Mouse (Mus musculus) hindbrain, embryonic 14.5 days (tissue): ENCODE measurements at regions not wholly inside any gene's neighbourhood (a gene's known extent, or its start where the extent isn't known, plus 50 kb on each side); places are given as distances from the start of the nearest gene placed in this dataset.

Source experiments
- ATAC-seq: fragments of 200-750 bp; cut with Nextera tagmentation; 2 replicates; pipeline ENCODE4 v1.8.0; 2017; ENCODE audit warnings: moderate number of reproducible peaks, mild to moderate bottlenecking, moderate TSS enrichment, moderate library complexity; ENCODE audit not compliant: low FRiP score
- DNase-seq: peaks from one replicate; pipeline ENCODE4 v3.0.0-alpha.2; 2015; ENCODE audit warnings: low spot score
- H3K27ac ChIP-seq: fragments of 300-500 bp; sonication (generic); 2 replicates; pipeline ENCODE4 v1.5.1; 2014; ENCODE audit warnings: mild to moderate bottlenecking, moderate library complexity
- H3K27me3 ChIP-seq: fragments of 300-500 bp; sonication (generic); 2 replicates; pipeline ENCODE4 v1.6.1; 2014; ENCODE audit warnings: mild to moderate bottlenecking, low read length, mixed read lengths; ENCODE audit not compliant: control insufficient read depth, insufficient read depth
- H3K36me3 ChIP-seq: fragments of 300-500 bp; sonication (generic); replicated peaks from 2 replicates; pipeline ENCODE4 v1.6.1; 2014; ENCODE audit not compliant: control insufficient read depth, insufficient read depth
- H3K4me1 ChIP-seq: fragments of 300-500 bp; sonication (generic); replicated peaks from 2 replicates; pipeline ENCODE4 v1.6.1; 2014; ENCODE audit warnings: antibody characterized with exemption, low read length, mixed read lengths; ENCODE audit not compliant: control insufficient read depth, insufficient read depth
- H3K4me2 ChIP-seq: fragments of 300-500 bp; sonication (generic); replicated peaks from 2 replicates; pipeline ENCODE4 v1.6.1; 2014; ENCODE audit warnings: mild to moderate bottlenecking, moderate library complexity
- H3K4me3 ChIP-seq: fragments of 300-500 bp; sonication (generic); replicated peaks from 2 replicates; pipeline ENCODE4 v1.5.1; 2014; ENCODE audit warnings: mild to moderate bottlenecking, low read length
- H3K9ac ChIP-seq: fragments of 300-500 bp; sonication (generic); 2 replicates; pipeline ENCODE4 v1.6.1; 2014
- H3K9me3 ChIP-seq: fragments of 300-500 bp; sonication (generic); 2 replicates; pipeline ENCODE4 v1.6.1; 2016; ENCODE audit warnings: low read length; ENCODE audit not compliant: control insufficient read depth
- WGBS: fragments of 180-500 bp; shearing (Covaris S2); extraction: QIAGEN DNeasy Blood & Tissue Kit; methylation state at CpG from one replicate; pipeline ENCODE4 v1.1.7; 2014; 5-methylcytosine and 5-hydroxymethylcytosine counted together

- Histone ChIP-seq H3K9me3 (no peaks in the 10 kb centered on the region), H3K4me3 (no peak overlapping the region), H3K36me3 (no peaks in the 10 kb centered on the region), H3K27me3 (no peaks in the 10 kb centered on the region), H3K27ac (no peak overlapping the region), H3K4me1 (no peaks in the 10 kb centered on the region), H3K4me2 (no peak overlapping the region), H3K9ac (no peak overlapping the region)
- 30% methylated on average over 8 of the region's 8 CpGs for WGBS
- no peak for ATAC-seq
- peak; percentile 79 for DNase-seq
These were observed 443.6 kb upstream of the Klhl1 start for GRCm38 (mm10) chr14:96962426-96963073.

- no peak overlapping the region for H3K9ac ChIP-seq
- H3K27ac ChIP-seq, result no peak overlapping the region
- H3K4me2 ChIP-seq, result no peak overlapping the region
- DNase-seq (no peak), ATAC-seq (no peak)
- no peaks in the 10 kb centered on the region for H3K9me3 ChIP-seq
- WGBS, result 77% methylated on average over 4 of the region's 4 CpGs
- H3K27me3 ChIP-seq, result no peaks in the 10 kb centered on the region
- no peaks in the 10 kb centered on the region for H3K4me1 ChIP-seq
- H3K36me3 ChIP-seq, result no peaks in the 10 kb centered on the region
- H3K4me3 ChIP-seq, result no peak overlapping the region
These were observed 437.2 kb upstream of the Klhl1 start for GRCm38 (mm10) chr14:96956115-96956514.

- no peaks in the 10 kb centered on the region for H3K9me3 ChIP-seq
- no peak overlapping the region for H3K27ac ChIP-seq
- no peak overlapping the region for H3K9ac ChIP-seq
- no peaks in the 10 kb centered on the region for H3K36me3 ChIP-seq
- H3K27me3 ChIP-seq, result no peaks in the 10 kb centered on the region
- H3K4me2 ChIP-seq, result no peak overlapping the region
- no peak overlapping the region for H3K4me3 ChIP-seq
- ATAC-seq (no peak), DNase-seq (peak; percentile 82)
- no peaks in the 10 kb centered on the region for H3K4me1 ChIP-seq
These were observed 435.6 kb upstream of the Klhl1 start for GRCm38 (mm10) chr14:96954462-96954861.

GRCm38 (mm10) chr14:96908737-96909136 is 389.8 kb upstream of the Klhl1 start:
- no peak overlapping the region for H3K27ac ChIP-seq
- no peaks in the 10 kb centered on the region for H3K4me1 ChIP-seq
- DNase-seq, result peak; percentile 87
- 7% methylated on average over 2 of the region's 2 CpGs for WGBS
- peak; percentile 27; the same call in 1 of the 2 replicates for ATAC-seq
- no peak overlapping the region for H3K9ac ChIP-seq
- H3K27me3 ChIP-seq, result no peaks in the 10 kb centered on the region
- no peak overlapping the region for H3K4me2 ChIP-seq
- no peaks in the 10 kb centered on the region for H3K36me3 ChIP-seq
- no peaks in the 10 kb centered on the region for H3K9me3 ChIP-seq
- H3K4me3 ChIP-seq, result no peak overlapping the region

- Histone ChIP-seq H3K4me3 (no peak overlapping the region), H3K36me3 (no peaks in the 10 kb centered on the region), H3K9me3 (no peaks in the 10 kb centered on the region), H3K4me2 (no peak overlapping the region), H3K27ac (no peak overlapping the region), H3K9ac (no peak overlapping the region), H3K27me3 (no peaks in the 10 kb centered on the region), H3K4me1 (no peaks in the 10 kb centered on the region)
- ATAC-seq, result no peak
- WGBS, result 74% methylated on average over 3 of the region's 3 CpGs
- no peak for DNase-seq
These were observed 360.8 kb upstream of the Klhl1 start for GRCm38 (mm10) chr14:96879701-96880100.

- DNase-seq (no peak), ATAC-seq (no peak)
- Histone ChIP-seq H3K4me3 (no peak overlapping the region), H3K27ac (no peak overlapping the region), H3K36me3 (no peaks in the 10 kb centered on the region), H3K4me1 (no peaks in the 10 kb centered on the region), H3K9me3 (no peaks in the 10 kb centered on the region), H3K9ac (no peak overlapping the region), H3K27me3 (no peaks in the 10 kb centered on the region), H3K4me2 (no peak overlapping the region)
- 94% methylated on average over 4 of the region's 4 CpGs for WGBS
These were observed 353.1 kb upstream of the Klhl1 start for GRCm38 (mm10) chr14:96871969-96872368.

GRCm38 (mm10) chr14:96838910-96839309 is 320.0 kb upstream of the Klhl1 start:
- Histone ChIP-seq H3K9ac (no peak overlapping the region), H3K27ac (no peak overlapping the region), H3K36me3 (no peaks in the 10 kb centered on the region), H3K4me3 (no peak overlapping the region), H3K9me3 (no peaks in the 10 kb centered on the region), H3K4me1 (no peaks in the 10 kb centered on the region), H3K27me3 (no peaks in the 10 kb centered on the region), H3K4me2 (no peak overlapping the region)
- DNase-seq (no peak), ATAC-seq (no peak)
- 87% methylated on average over 2 of the region's 2 CpGs for WGBS

GRCm38 (mm10) chr14:96825083-96825482 is 306.2 kb upstream of the Klhl1 start:
- Histone ChIP-seq H3K4me3 (no peak overlapping the region), H3K9me3 (no peaks in the 10 kb centered on the region), H3K36me3 (no peaks in the 10 kb centered on the region), H3K27ac (no peak overlapping the region), H3K27me3 (no peaks in the 10 kb centered on the region), H3K4me2 (no peak overlapping the region), H3K4me1 (no peaks in the 10 kb centered on the region), H3K9ac (no peak overlapping the region)
- ATAC-seq (no peak), DNase-seq (no peak)
- WGBS, result 81% methylated on average over 1 of the region's 1 CpGs

- 97% methylated on average over 2 of the region's 2 CpGs for WGBS
- no peak overlapping the region for H3K9ac ChIP-seq
- ATAC-seq (no peak), DNase-seq (no peak)
- H3K27ac ChIP-seq, result no peak overlapping the region
- H3K4me3 ChIP-seq, result no peak overlapping the region
- H3K27me3 ChIP-seq, result no peaks in the 10 kb centered on the region
- H3K9me3 ChIP-seq, result no peaks in the 10 kb centered on the region
- H3K4me2 ChIP-seq, result no peak overlapping the region
- H3K4me1 ChIP-seq, result no peaks in the 10 kb centered on the region
- H3K36me3 ChIP-seq, result no peaks in the 10 kb centered on the region
These were observed 296.8 kb upstream of the Klhl1 start for GRCm38 (mm10) chr14:96815665-96816064.

GRCm38 (mm10) chr14:96805284-96805683 is 286.4 kb upstream of the Klhl1 start:
- Histone ChIP-seq H3K27me3 (no peaks in the 10 kb centered on the region), H3K27ac (no peak overlapping the region), H3K4me2 (no peak overlapping the region), H3K36me3 (no peaks in the 10 kb centered on the region), H3K9me3 (no peaks in the 10 kb centered on the region), H3K4me3 (no peak overlapping the region), H3K9ac (no peak overlapping the region), H3K4me1 (no peaks in the 10 kb centered on the region)
- 85% methylated on average over 1 of the region's 1 CpGs for WGBS
- ATAC-seq, result no peak
- no peak for DNase-seq
